24 mouse cellular contexts compared by ENCODE assay signal in the genomic region with DNA sequence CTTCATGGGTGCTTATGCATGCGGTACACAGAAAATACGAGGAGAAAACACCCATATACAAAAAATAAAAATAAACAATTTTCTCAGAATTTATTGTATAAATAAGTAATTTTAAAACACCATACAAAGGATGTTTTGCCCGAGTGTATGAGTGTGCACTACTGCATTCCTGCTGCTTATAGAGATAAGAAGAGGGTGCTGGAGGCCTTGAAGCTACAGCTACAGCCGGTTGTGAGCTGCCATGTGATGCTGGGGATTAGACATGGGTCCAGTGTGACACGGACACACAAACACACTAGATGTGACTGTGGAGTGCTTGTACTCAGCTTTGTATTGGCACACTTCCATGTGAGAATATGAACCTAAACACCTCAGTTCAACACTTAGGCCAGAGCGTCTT. TPM values are rescaled to one million over a fixed set of nuclear protein-coding genes. Genes with fewer than 3 reads are reported as not detected.
A peak's percentile ranks its signal among the peaks of the same experiment; 100 is the strongest.
DNase-seq lines count a peak whose midpoint lies in the region; ATAC-seq lines count a peak whose summit lies in the region.
"Had no signal": no experiment of that assay in that cellular context is flagged by ENCODE, and none has a peak within 500 bp of the region (broad histone marks: within the 10 kb centered on the region; RNA-seq: fewer than 3 reads in every experiment).

No protein-coding gene starts in this region.

- H3K4me2 ChIP-seq in liver, embryonic 12.5 days: no peak overlapping the region
- no peak overlapping the region for H3K4me2 ChIP-seq in liver, embryonic 13.5 days
- H3K4me2 ChIP-seq: embryonic facial prominence, embryonic 12.5 days; forebrain, embryonic 13.5 days; forebrain, embryonic 15.5 days had no signal

- intact Hi-C loops in heart, postnatal 10 days (cut with DNase I): no loop called here

- 0 out of 2 replicates have a peak, but pooled peaks have one; percentile 53 for ATAC-seq in liver, embryonic 12.5 days
- peak; percentile 51 for ATAC-seq in liver, embryonic 13.5 days (ENCODE audit: low read depth)
- ATAC-seq: activated CD4-positive, CD25-positive, alpha-beta regulatory T cell, adult 4 months; CD4-positive, CD25-positive, alpha-beta regulatory T cell, adult 4 months; forebrain, embryonic 13.5 days; forebrain, embryonic 15.5 days; Patski had no signal

- H3K36me3 ChIP-seq in liver, embryonic 12.5 days: peaks cover 19% of the 10 kb centered on the region
- H3K36me3 ChIP-seq in liver, embryonic 13.5 days: peaks cover 10% of the 10 kb centered on the region
- H3K36me3 ChIP-seq: G1E had no signal

- H3K4me1 ChIP-seq in liver, embryonic 12.5 days: peaks cover 31% of the 10 kb centered on the region
- peaks cover 38% of the 10 kb centered on the region for H3K4me1 ChIP-seq in liver, embryonic 13.5 days (replicated peaks)
- H3K4me1 ChIP-seq: embryonic facial prominence, embryonic 10.5 days; embryonic facial prominence, embryonic 12.5 days; forebrain, embryonic 13.5 days; forebrain, embryonic 15.5 days had no signal

- 64% methylated on average over 6 of the region's 6 CpGs for WGBS in liver, embryonic 12.5 days (ENCODE audit: insufficient replicate concordance)
- 50% methylated on average over 6 of the region's 6 CpGs for WGBS in liver, embryonic 13.5 days (ENCODE audit: insufficient replicate concordance)

- no peaks in the 10 kb centered on the region for H3K27me3 ChIP-seq in liver, embryonic 12.5 days (replicated peaks)
- H3K27me3 ChIP-seq in liver, embryonic 13.5 days: no peaks in the 10 kb centered on the region
- H3K27me3 ChIP-seq: CH12.LX; embryonic facial prominence, embryonic 12.5 days; forebrain, embryonic 13.5 days; forebrain, embryonic 15.5 days; Patski had no signal

- H3K9ac ChIP-seq in liver, embryonic 12.5 days: no peak overlapping the region
- H3K9ac ChIP-seq in liver, embryonic 13.5 days: no peak overlapping the region
- H3K9ac ChIP-seq: embryonic facial prominence, embryonic 12.5 days; forebrain, embryonic 13.5 days; forebrain, embryonic 15.5 days had no signal

- H3K9me3 ChIP-seq in liver, embryonic 12.5 days (replicated peaks): no peaks in the 10 kb centered on the region
- H3K9me3 ChIP-seq in liver, embryonic 13.5 days (replicated peaks): no peaks in the 10 kb centered on the region
- H3K9me3 ChIP-seq: embryonic facial prominence, embryonic 10.5 days; embryonic facial prominence, embryonic 12.5 days; forebrain, embryonic 13.5 days; forebrain, embryonic 15.5 days; G1E had no signal

- DNase-seq in heart, adult 11 months: peak; percentile 44
- no peak for DNase-seq in heart, postnatal 10 days
- DNase-seq in liver: no peak
- DNase-seq in liver, embryonic 13.5 days: no peak
- DNase-seq in lung, adult 18-20 months: no peak
- DNase-seq: adrenal gland, adult 8-10 months; adrenal gland, postnatal 14 days; adrenal gland, postnatal 36 days; B cell, adult 2 months; cerebellum, adult 11-12 months; cerebellum, adult 2 months; cerebellum, adult 9-10 months; cerebellum, postnatal 10 days; cerebellum, postnatal 25 days had no signal

- no peak overlapping the region for H3K4me3 ChIP-seq in liver, embryonic 12.5 days
- H3K4me3 ChIP-seq in liver, embryonic 13.5 days (replicated peaks): no peak overlapping the region
- H3K4me3 ChIP-seq: embryonic facial prominence, embryonic 10.5 days; embryonic facial prominence, embryonic 12.5 days; forebrain, embryonic 13.5 days; forebrain, embryonic 15.5 days had no signal

- H3K27ac ChIP-seq in liver, embryonic 12.5 days: no peak overlapping the region
- no peak overlapping the region for H3K27ac ChIP-seq in liver, embryonic 13.5 days
- H3K27ac ChIP-seq: embryonic facial prominence, embryonic 10.5 days; embryonic facial prominence, embryonic 12.5 days; forebrain, embryonic 13.5 days; forebrain, embryonic 15.5 days had no signal

RNA-seq across cellular contexts. Expression of a gene that starts 47.2 kb away (rescaled TPM):
- total RNA-seq in heart, postnatal 10 days (2021): 10 to 100 TPM; 22.2 to 24.8 TPM
- polyA plus RNA-seq in liver, embryonic 12.5 days (2016; fragmentation: Nextera tagmentation; extraction: Ambion mirVana): 17.5 and 18.4 TPM in 2 replicates
- polyA plus RNA-seq in liver, embryonic 13.5 days (2015; fragmentation: Nextera tagmentation; extraction: Ambion mirVana): 11.4 and 14.4 TPM in 2 replicates
